ENCODE assay signal across 12 mouse cellular contexts in genomic region chr10:98350318-98350926, GRCm38 (mm10).
"Had no signal": no experiment of that assay in that cellular context is flagged by ENCODE, and none has a peak within 500 bp of the region (broad histone marks: within the 10 kb centered on the region; RNA-seq: fewer than 3 reads in every experiment).

No protein-coding gene starts in this region.

- H3K9ac ChIP-seq: limb, embryonic 13.5 days; liver, embryonic 14.5 days; midbrain, embryonic 15.5 days had no signal

- H3K27me3 ChIP-seq: limb, embryonic 13.5 days; midbrain, embryonic 15.5 days had no signal

- H3K9me3 ChIP-seq: limb, embryonic 13.5 days; midbrain, embryonic 10.5 days; midbrain, embryonic 15.5 days had no signal

- ATAC-seq: intestine, postnatal 0 days; lung, postnatal 0 days; midbrain, embryonic 15.5 days had no signal

- H3K4me1 ChIP-seq: limb, embryonic 13.5 days; midbrain, embryonic 10.5 days; midbrain, embryonic 15.5 days had no signal

- H3K4me2 ChIP-seq: limb, embryonic 13.5 days; midbrain, embryonic 15.5 days had no signal

- H3K4me3 ChIP-seq: limb, embryonic 13.5 days; midbrain, embryonic 10.5 days; midbrain, embryonic 15.5 days had no signal

- H3K27ac ChIP-seq: limb, embryonic 13.5 days; liver, embryonic 14.5 days; midbrain, embryonic 10.5 days; midbrain, embryonic 15.5 days; stomach, postnatal 0 days had no signal

- DNase-seq: kidney, adult 8-10 months; kidney, postnatal 25 days; left cerebral cortex, postnatal 4 days; lung, adult 18-20 months; thymus, postnatal 4 days had no signal

- H3K36me3 ChIP-seq: limb, embryonic 13.5 days; midbrain, embryonic 10.5 days; midbrain, embryonic 15.5 days had no signal
